Mouse (Mus musculus) G1E-ER4 (cell line): Measurements from ENCODE around the gene Prkcb. TPM values are rescaled to one million over a fixed set of nuclear protein-coding genes. Genes with fewer than 3 reads are reported as not detected.

Source experiments
- GATA1 ChIP-seq: IDR thresholded peaks from one replicate; pipeline ENCODE4 v1.8.0; 2012; ENCODE audit warnings: low read length, inconsistent platforms
- polyA plus RNA-seq: library from polyadenylated mRNA; stranded (reverse); fragments of >175 nt; gene quantifications from 2 replicates; pipeline ENCODE4 v1.2.3, GENCODE M21; 2012

Gene Prkcb
- polyA plus RNA-seq, 1 experiment: not detected

DNA sequence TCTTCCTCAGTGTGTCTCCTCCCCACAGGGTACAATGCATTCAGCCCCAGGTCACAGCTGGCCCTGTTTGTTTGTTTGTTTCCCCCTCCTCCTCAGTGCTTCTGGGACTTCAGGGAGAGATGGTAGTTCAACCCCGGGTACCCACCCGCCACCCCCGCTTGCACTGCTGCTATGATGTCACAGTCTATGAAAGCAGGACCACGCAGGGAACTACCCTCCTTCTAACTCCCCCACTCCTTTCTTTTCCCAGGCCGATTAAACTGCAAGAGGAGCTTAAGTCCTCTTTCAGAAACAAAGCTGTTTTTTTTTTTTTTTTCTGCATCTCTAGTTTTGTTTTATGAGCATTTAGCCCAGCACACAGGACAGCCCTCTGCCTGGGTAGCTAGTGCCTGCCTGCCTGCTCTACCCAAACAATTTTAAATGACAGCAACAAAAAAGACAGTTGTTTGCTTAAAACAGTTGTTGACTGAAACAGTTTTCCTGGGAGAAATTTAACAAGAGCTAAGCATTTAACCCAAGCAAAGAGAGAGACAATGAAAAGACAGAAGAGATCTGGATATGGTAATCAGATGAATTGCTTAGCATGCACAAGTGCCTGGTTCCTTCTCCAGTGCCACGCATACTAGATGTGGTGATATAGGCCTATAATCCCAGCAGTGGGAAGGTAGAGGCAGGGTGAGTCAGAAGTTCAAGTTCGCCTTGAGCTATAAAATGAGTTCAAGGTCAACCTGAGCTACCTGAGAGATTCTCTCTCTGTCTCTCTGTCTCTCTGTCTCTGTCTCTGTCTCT is 232.5 kb downstream of the Prkcb start:
- no peak for TF ChIP-seq GATA1

DNA sequence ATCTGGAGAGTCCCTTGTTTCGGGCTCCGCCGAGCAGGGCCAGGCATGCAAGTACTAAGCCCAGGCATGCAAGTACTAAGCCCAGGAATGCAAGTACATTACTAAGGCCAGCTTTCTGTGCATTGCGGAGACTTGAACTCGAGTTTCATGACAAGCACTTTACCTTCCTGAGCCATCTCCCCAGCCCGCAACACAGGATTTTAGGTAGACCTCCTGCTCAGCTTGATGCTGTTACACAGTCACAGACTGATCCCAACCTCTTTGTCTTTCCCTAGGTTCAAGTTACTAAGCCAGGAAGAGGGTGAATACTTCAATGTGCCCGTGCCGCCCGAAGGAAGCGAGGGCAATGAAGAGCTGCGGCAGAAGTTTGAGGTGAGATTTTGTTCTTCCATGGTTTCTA is 239.7 kb downstream of the Prkcb start:
- no peak for TF ChIP-seq GATA1

DNA sequence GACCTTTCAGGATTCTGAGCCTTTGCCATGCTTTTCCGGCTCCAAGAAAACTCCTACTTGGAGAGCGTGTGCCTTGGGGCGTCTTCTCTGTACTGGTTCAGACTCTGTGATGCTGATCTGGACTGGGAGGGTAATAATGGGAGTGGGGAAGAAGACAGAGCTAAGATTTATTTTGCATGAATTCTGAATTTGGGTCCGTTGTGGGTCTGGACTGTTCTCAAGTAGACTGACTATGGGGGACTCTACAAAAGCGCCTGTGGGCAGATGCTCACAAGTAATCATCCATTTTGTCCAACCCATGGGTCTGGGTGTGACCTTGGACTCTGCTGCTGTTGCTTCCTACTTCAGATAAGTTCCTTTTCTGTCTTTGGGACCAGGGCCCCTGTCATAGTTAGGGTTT is 240.1 kb downstream of the Prkcb start:
- TF ChIP-seq GATA1: no peak

- TF ChIP-seq GATA1: no peak
These were observed 245.2 kb downstream of the Prkcb start for GRCm38 (mm10) chr7:122533566-122534360.

DNA sequence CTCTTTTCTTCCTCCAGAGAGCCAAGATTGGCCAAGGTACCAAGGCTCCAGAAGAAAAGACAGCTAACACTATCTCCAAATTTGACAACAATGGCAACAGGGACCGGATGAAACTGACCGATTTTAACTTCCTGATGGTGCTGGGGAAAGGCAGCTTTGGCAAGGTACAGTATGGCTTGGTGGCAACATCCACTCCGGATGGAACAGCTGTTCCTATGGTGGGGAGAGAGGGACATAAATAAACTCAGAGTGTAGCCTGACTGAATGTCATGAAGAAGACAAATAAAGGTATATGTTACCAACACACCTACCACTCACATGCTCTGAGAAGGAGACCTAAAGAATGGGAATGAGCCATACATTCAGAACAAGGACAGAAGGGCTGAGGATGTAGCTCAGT is 256.1 kb downstream of the Prkcb start:
- TF ChIP-seq GATA1: no peak

- TF ChIP-seq GATA1: no peak
These were observed 268.1 kb downstream of the Prkcb start for GRCm38 (mm10) chr7:122556575-122557140.

DNA sequence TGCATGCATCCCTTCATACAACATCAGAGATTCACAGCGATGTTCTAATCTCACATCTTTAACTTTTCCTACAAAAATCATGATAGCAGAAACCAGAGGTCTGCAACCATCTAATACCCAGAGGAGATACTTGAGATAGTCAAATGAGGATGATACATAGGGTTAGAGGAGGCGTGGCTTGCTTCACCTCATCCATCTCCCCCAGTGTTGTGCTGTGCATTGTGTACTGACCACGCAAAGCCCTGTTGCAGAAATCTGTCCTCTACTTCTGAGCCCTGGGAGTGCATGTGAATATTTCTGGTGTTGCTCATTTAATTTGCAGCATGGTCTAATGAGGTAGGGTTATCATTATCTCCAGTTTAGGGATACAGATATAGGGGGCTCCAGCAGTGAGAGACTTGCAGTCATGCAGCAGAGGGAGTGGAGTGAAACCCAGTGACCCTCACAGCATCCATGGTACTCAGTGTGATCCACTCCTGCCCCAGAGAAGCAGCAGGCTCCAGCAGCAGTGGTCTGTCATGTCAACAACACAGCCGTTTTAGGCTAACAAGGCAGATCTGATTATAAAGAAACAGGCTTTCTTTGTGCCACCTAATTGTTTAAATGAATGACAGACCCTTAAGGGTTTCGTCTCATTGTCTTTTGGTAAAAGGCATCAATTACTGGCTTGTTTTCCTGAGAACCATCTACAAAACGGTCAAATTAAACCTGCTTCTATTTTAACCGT is 269.7 kb downstream of the Prkcb start:
- no peak for TF ChIP-seq GATA1

- no peak for TF ChIP-seq GATA1
These were observed 270.4 kb downstream of the Prkcb start for GRCm38 (mm10) chr7:122558912-122559311.

DNA sequence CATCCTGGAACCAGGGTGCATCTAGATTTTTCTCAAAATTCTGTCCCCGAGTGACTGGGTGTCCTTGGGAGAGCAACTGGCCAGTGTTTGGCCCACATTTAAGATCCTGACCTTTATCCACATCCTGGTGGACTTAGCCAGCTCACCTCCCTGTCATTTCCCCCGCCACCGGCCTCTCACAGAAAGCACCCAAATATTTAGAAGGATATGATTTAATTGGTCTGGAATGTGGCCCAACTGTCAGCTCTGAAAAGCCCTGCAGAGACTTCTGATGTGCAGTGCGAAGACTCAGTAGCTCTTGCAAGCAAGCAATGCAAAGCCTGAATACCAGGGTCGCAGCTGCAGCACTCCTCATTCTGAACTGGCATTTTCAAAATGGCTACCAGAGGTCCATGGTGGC is 274.0 kb downstream of the Prkcb start:
- no peak for TF ChIP-seq GATA1

GRCm38 (mm10) chr7:122565371-122565770 is 276.8 kb downstream of the Prkcb start:
- no peak for TF ChIP-seq GATA1

DNA sequence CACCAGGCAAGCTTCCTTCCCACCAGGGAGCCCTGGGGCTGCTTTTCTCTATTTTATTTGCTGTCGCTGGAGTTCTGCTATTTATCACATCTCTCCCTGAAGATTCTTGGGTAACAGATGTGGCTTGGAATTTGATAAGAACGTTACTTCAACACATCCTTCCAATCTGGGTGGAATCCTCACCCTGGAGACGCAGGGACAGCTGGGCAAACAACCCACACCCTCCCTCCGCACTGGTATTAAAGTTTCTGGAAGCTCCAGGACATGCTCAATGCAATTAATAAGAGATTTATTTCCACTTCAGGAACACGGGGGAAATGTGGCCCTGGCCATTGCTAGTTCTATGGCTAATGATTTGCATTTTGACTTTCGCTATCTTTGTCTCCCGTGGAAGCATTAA is 277.5 kb downstream of the Prkcb start:
- TF ChIP-seq GATA1: no peak

- TF ChIP-seq GATA1: no peak
These were observed 280.2 kb downstream of the Prkcb start for GRCm38 (mm10) chr7:122568787-122569186.

- no peak for TF ChIP-seq GATA1
These were observed 281.9 kb downstream of the Prkcb start for GRCm38 (mm10) chr7:122570407-122570806.

- no peak for TF ChIP-seq GATA1
These were observed 284.6 kb downstream of the Prkcb start for GRCm38 (mm10) chr7:122573101-122573635.

DNA sequence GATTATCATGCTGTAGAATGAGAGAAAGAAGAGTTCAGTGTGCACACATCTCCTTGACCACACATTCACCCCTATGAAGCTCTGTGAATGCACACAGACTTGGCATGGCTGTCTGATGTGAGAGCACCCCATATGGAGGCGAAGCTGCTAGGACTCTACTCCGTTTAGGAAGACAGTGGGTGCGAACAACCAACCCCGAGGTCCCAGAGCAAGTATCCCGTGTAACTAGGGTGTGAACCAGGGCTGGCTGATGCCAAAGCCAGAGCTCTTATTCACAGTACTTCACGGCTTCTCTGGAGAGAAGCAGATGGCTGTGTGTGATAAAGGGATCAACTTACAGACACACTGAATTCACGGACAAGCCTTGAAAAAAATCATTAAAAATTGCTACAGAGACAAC is 285.9 kb downstream of the Prkcb start:
- TF ChIP-seq GATA1: no peak

DNA sequence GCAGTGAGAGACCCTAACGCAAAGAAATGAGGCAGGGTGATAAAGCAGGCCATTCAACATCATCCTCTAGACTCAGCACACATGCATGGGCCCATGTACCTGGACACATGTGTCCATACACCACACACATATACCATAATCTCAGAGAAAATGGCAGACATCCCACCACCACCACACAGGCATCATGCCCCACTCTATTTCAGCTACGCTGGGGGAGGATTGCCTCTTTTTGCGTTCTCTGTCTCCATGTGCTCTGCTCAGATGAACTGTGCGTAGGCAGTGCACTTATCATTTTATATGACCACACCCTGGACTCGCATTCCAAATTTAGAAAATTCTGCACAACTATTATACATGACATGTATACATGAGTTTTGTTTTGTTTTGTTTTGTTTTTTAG is 286.5 kb downstream of the Prkcb start:
- TF ChIP-seq GATA1: no peak

DNA sequence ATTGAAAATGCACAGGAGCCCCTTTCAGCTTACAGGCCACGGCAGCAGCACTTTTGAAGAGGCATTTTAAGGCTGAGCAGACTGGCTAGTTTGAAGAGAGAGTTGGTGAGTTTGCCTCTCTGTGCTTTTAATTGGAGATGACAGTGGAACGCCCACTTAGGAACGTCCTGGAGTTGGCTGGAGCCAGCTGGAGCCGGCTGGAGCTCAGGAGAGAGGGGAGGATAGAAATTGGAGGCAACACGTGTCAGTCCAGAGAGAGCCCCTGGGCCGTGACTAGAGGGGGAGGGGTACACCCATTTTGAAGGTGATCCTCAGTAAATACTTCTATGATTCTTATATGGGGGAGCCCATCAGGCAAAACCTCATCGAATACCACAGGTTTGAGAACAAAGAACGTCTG is 287.0 kb downstream of the Prkcb start:
- TF ChIP-seq GATA1: no peak
